ENCODE assay signal across 50 mouse cellular contexts in genomic region chr13:60812768-60813167, GRCm38 (mm10). TPM values are rescaled to one million over a fixed set of nuclear protein-coding genes. Genes with fewer than 3 reads are reported as not detected.
"Had no signal": no experiment of that assay in that cellular context is flagged by ENCODE, and none has a peak within 500 bp of the region (broad histone marks: within the 10 kb centered on the region; RNA-seq: fewer than 3 reads in every experiment).

No protein-coding gene starts in this region.

- H3K36me3 ChIP-seq: heart, embryonic 10.5 days; heart, embryonic 12.5 days; heart, embryonic 13.5 days; heart, embryonic 15.5 days; hindbrain, embryonic 10.5 days; hindbrain, embryonic 12.5 days; hindbrain, embryonic 13.5 days; hindbrain, embryonic 15.5 days; kidney, embryonic 15.5 days had no signal

- H3K27me3 ChIP-seq: heart, embryonic 12.5 days; heart, embryonic 13.5 days; heart, embryonic 15.5 days; hindbrain, embryonic 12.5 days; hindbrain, embryonic 13.5 days; hindbrain, embryonic 15.5 days; kidney, embryonic 15.5 days had no signal

- DNase-seq: heart, adult 2 months; heart, postnatal 10 days; heart, postnatal 14 days; heart, postnatal 36 days; heart, postnatal 4 days; kidney, adult 11 months; kidney, adult 18-20 months; kidney, adult 2 months; kidney, adult 8-10 months; kidney, adult 9 months; kidney, postnatal 10 days; kidney, postnatal 14 days; kidney, postnatal 25 days; kidney, postnatal 36 days; kidney, postnatal 4 days; layer of hippocampus, adult 9-11 months; layer of hippocampus, postnatal 36 days had no signal

- ATAC-seq: hindbrain, embryonic 16.5 days; hindbrain, postnatal 0 days; inflammation-experienced regulatory T-cells, adult 6 months had no signal

- H3K4me1 ChIP-seq: heart, embryonic 10.5 days; heart, embryonic 12.5 days; heart, embryonic 13.5 days; heart, embryonic 15.5 days; hindbrain, embryonic 10.5 days; hindbrain, embryonic 12.5 days; hindbrain, embryonic 13.5 days; hindbrain, embryonic 15.5 days; kidney, embryonic 15.5 days had no signal

- H3K4me2 ChIP-seq: heart, embryonic 11.5 days; heart, embryonic 12.5 days; heart, embryonic 13.5 days; heart, embryonic 15.5 days; hindbrain, embryonic 12.5 days; hindbrain, embryonic 13.5 days; hindbrain, embryonic 14.5 days; hindbrain, embryonic 15.5 days; kidney, embryonic 15.5 days had no signal

- H3K9me3 ChIP-seq: heart, embryonic 10.5 days; heart, embryonic 12.5 days; heart, embryonic 13.5 days; heart, embryonic 15.5 days; hindbrain, embryonic 10.5 days; hindbrain, embryonic 12.5 days; hindbrain, embryonic 13.5 days; hindbrain, embryonic 15.5 days; kidney, embryonic 15.5 days had no signal

- H3K27ac ChIP-seq: heart, adult 2 months; heart, embryonic 10.5 days; heart, embryonic 13.5 days; heart, embryonic 15.5 days; hindbrain, embryonic 10.5 days; hindbrain, embryonic 12.5 days; hindbrain, embryonic 13.5 days; hindbrain, embryonic 14.5 days; hindbrain, embryonic 15.5 days; hindbrain, postnatal 0 days; kidney, embryonic 15.5 days; kidney, postnatal 0 days; layer of hippocampus, adult 2 months; left cerebral cortex, adult 2 months had no signal

- H3K4me3 ChIP-seq: heart, adult 2 months; heart, embryonic 10.5 days; heart, embryonic 12.5 days; heart, embryonic 13.5 days; heart, embryonic 15.5 days; hindbrain, embryonic 10.5 days; hindbrain, embryonic 12.5 days; hindbrain, embryonic 13.5 days; hindbrain, embryonic 15.5 days; kidney, embryonic 15.5 days; layer of hippocampus, adult 2 months; left cerebral cortex, adult 2 months had no signal

- H3K9ac ChIP-seq: heart, embryonic 12.5 days; heart, embryonic 13.5 days; heart, embryonic 15.5 days; hindbrain, embryonic 12.5 days; hindbrain, embryonic 13.5 days; hindbrain, embryonic 14.5 days; hindbrain, embryonic 15.5 days; kidney, embryonic 15.5 days had no signal

RNA-seq across cellular contexts. Expression of gene Ctsll3, which starts 10.1 kb away (rescaled TPM):
- total RNA-seq: heart, adult 2 months; heart, adult 8-10 months; heart, postnatal 10 days; heart, postnatal 14 days; heart, postnatal 36 days; heart, postnatal 4 days; hematopoietic stem cell, adult 5-6 weeks; hindbrain, postnatal 0 days; layer of hippocampus, adult 18-20 months; layer of hippocampus, adult 2 months; layer of hippocampus, adult 8-10 months; layer of hippocampus, postnatal 10 days; layer of hippocampus, postnatal 14 days; layer of hippocampus, postnatal 25 days; layer of hippocampus, postnatal 36 days; left cerebral cortex, adult 18-20 months; left cerebral cortex, adult 2 months had no signal
- polyA plus RNA-seq: heart, adult 2 months; heart, embryonic 10.5 days; heart, embryonic 11.5 days; heart, embryonic 12.5 days; heart, embryonic 13.5 days; heart, embryonic 14.5 days; heart, embryonic 15.5 days; heart, embryonic 16.5 days; heart, postnatal 0 days; hindbrain, embryonic 10.5 days; hindbrain, embryonic 11.5 days; hindbrain, embryonic 12.5 days; hindbrain, embryonic 13.5 days; hindbrain, embryonic 14.5 days; hindbrain, embryonic 15.5 days; hindbrain, embryonic 16.5 days; hindbrain, postnatal 0 days; inflammation-experienced regulatory T-cells, adult 6 months; intestine, embryonic 14.5 days; kidney, adult 2 months; kidney, embryonic 14.5 days; kidney, embryonic 15.5 days; kidney, embryonic 16.5 days; kidney, postnatal 0 days; large intestine, adult 2 months had no signal

RNA-seq across cellular contexts. Expression of gene BC051665, which starts 26.6 kb away (rescaled TPM):
- total RNA-seq: heart, adult 2 months; heart, adult 8-10 months; heart, postnatal 10 days; heart, postnatal 14 days; heart, postnatal 36 days; heart, postnatal 4 days; hematopoietic stem cell, adult 5-6 weeks; hindbrain, postnatal 0 days; layer of hippocampus, adult 18-20 months; layer of hippocampus, adult 2 months; layer of hippocampus, adult 8-10 months; layer of hippocampus, postnatal 10 days; layer of hippocampus, postnatal 14 days; layer of hippocampus, postnatal 25 days; layer of hippocampus, postnatal 36 days; left cerebral cortex, adult 18-20 months; left cerebral cortex, adult 2 months had no signal
- polyA plus RNA-seq: heart, adult 2 months; heart, embryonic 10.5 days; heart, embryonic 11.5 days; heart, embryonic 12.5 days; heart, embryonic 13.5 days; heart, embryonic 14.5 days; heart, embryonic 15.5 days; heart, embryonic 16.5 days; heart, postnatal 0 days; hindbrain, embryonic 10.5 days; hindbrain, embryonic 11.5 days; hindbrain, embryonic 12.5 days; hindbrain, embryonic 13.5 days; hindbrain, embryonic 14.5 days; hindbrain, embryonic 15.5 days; hindbrain, embryonic 16.5 days; hindbrain, postnatal 0 days; inflammation-experienced regulatory T-cells, adult 6 months; intestine, embryonic 14.5 days; kidney, adult 2 months; kidney, embryonic 14.5 days; kidney, embryonic 15.5 days; kidney, embryonic 16.5 days; kidney, postnatal 0 days; large intestine, adult 2 months had no signal

RNA-seq across cellular contexts. Expression of gene 4930486L24Rik, which starts 51.5 kb away (rescaled TPM):
- total RNA-seq: heart, adult 2 months; heart, postnatal 4 days; hematopoietic stem cell, adult 5-6 weeks; layer of hippocampus, adult 2 months; layer of hippocampus, postnatal 10 days; layer of hippocampus, postnatal 25 days; layer of hippocampus, postnatal 36 days; left cerebral cortex, adult 18-20 months had no signal
- polyA plus RNA-seq: heart, embryonic 10.5 days; heart, embryonic 11.5 days; heart, embryonic 13.5 days; heart, embryonic 15.5 days; heart, embryonic 16.5 days; heart, postnatal 0 days; hindbrain, embryonic 10.5 days; hindbrain, embryonic 11.5 days; hindbrain, embryonic 13.5 days; hindbrain, embryonic 15.5 days; hindbrain, postnatal 0 days; kidney, postnatal 0 days; large intestine, adult 2 months had no signal
